Mouse (Mus musculus) spleen, postnatal 4 days (tissue): ENCODE measurements around the gene Strip2.

Experiments used
- DNase-seq, 2 experiments: peaks; one replicate each; pipeline ENCODE4 v3.0.0; 2022; ENCODE audit warnings: low spot score in 2 of 2

Strip2 gene

DNA sequence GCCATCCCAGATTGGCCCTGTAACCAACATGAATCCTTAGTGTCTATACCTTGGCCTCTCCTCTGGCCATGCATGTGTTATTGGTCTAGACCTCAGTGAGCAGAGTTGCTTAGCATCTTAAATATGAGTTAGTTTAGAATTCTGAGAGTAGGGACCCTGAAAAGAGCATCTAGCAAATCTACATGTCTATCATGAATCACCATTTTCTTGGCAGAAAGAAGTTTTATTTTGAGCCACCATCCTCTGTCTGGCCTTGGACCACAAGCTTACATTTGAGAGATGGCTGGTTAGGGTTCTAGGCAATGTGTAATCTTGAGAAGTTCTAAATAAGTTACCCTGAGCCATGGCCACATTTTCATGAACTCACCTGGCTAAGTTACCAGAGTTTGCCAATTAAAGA lies 13.3 kb downstream of the Strip2 start:
- DNase-seq, result no peak

DNA sequence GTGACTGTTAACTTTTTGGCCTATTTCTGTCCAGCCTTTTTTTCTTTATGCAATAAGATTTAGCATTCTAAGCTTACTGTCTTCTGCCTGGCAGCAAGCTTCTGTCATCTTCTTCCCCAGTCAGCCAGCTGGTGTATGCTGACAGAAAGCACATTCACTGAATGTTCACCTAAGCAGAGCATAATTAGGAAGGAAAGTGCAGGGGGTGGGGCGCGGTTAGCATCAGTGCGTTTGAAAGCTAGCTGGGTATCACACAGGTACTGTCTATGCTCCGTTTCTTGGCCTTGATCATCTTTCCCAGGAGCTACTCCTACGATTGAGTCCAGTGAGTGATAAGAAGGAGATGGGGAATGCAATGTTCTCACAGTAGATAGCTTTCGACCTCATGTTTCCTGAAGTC lies 13.9 kb downstream of the Strip2 start:
- no peak for DNase-seq

GRCm38 (mm10) chr6:29931181-29931580 lies 14.4 kb downstream of the Strip2 start:
- no peak for DNase-seq

GRCm38 (mm10) chr6:29935741-29936140 lies 18.9 kb downstream of the Strip2 start:
- DNase-seq, result no peak

DNA sequence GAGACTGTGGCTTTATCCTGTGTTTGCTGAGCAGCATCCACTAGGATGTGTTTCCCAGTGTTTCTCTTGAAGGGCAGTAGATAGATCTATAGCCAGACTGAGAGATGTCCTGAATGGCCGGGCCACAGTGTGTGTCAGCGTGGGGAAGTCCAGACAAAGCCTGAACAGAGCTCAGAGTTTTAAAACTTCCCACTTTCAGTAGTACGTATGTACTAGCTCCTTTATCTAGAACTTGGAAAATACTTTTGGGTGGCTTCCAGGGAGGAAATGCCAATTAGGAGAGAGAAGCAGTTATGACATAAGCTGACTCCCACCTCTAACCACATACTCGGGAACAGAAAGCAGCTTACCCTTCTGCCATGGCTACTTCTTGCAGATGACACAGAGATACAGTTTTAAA lies 23.6 kb downstream of the Strip2 start:
- DNase-seq, result no peak

GRCm38 (mm10) chr6:29941036-29941435 lies 24.2 kb downstream of the Strip2 start:
- no peak for DNase-seq

GRCm38 (mm10) chr6:29944465-29944864 lies 27.7 kb downstream of the Strip2 start:
- no peak for DNase-seq

- DNase-seq, result no peak
Observed at GRCm38 (mm10) chr6:29946568-29946967, 29.8 kb downstream of the Strip2 start.

GRCm38 (mm10) chr6:29947823-29948222 lies 31.0 kb downstream of the Strip2 start:
- no peak for DNase-seq

GRCm38 (mm10) chr6:29956749-29957148 lies 39.9 kb downstream of the Strip2 start:
- no peak for DNase-seq

DNA sequence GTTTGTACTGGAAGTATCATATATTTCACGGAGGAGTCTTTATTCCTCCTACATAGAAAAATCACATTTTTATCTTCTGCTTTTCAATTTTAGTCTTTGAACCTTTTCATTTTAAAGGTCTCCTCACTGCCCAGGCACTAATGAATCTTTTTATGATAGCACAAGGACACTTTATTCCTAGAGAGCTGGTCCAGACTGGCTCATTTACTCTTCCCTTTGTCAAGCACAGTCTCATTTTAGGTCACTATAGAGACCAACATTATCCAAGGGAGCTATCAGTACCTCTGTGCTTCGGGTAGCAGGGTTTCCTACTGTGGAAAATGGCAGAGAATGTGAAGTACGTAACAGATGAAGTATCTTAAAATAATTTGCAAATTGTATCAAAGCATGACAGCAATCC lies 41.9 kb downstream of the Strip2 start:
- DNase-seq, result no peak

- DNase-seq, result no peak
Observed at GRCm38 (mm10) chr6:29961081-29961480, 44.3 kb downstream of the Strip2 start.

DNA sequence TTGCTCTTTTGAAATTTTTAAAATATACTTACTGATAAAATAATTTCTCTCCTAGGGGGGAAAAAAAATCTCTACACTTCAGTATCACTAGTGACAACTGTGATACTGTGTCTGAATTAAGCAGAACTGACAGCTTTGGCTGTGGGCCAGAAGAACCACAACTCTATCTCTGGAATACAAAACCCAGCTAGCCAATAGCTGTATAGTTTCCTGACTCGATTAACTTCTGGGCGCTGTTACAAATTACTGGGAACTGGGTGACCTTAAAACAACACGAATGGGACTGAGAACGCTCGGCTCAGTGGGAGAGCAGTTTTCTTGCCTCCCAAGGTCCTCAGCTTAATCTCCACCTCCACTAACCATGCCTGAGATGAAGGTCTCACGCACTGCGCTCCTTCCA lies 51.1 kb downstream of the Strip2 start:
- no peak for DNase-seq

DNA sequence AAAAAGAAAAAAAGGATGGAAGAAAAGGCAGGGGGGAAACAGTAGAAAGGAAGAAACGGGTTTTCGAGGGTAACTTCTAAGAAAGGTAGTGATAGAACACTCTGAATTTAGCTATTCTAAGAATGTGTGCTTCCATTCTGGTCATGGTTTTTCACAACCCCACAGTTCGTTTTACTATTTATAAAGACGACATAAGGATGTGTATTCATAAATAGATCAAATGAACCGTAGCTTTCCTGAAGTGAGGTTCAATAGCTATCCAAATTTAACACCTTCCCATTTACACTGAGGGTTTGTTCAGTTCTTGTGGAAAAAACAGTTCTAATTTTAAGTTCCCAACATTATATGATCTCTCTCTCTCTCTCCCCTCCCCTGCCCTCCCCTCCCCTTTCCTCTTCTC lies 56.5 kb downstream of the Strip2 start:
- DNase-seq, result no peak

- DNase-seq, result no peak
Observed at GRCm38 (mm10) chr6:29974836-29975235, 58.0 kb downstream of the Strip2 start.

DNA sequence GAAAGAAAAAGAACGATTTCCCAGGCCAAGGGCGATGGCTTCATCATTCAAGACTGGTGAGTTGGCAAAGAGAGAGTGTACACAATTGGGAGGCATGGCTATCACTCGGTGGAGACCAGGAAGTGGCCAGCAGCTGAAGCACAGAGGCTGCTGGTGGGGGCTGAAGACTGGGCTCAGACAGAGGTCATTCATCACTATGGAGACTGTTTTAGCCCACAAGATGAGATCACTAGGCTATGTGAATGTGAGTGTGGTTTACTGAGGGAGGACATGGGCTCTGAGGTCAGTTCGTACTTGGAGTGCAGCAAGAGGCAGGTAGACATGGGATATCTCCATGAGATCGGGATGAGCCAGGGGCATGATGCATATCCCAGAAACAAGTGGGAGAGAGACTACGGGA lies 63.6 kb downstream of the Strip2 start:
- DNase-seq, result no peak

GRCm38 (mm10) chr6:29981797-29982196 lies 65.0 kb downstream of the Strip2 start:
- DNase-seq, result no peak

GRCm38 (mm10) chr6:29985058-29985498 lies 68.3 kb downstream of the Strip2 start:
- peak; percentile 85 to 91 for DNase-seq

- no peak for DNase-seq
Observed at GRCm38 (mm10) chr6:29985504-29985903, 68.7 kb downstream of the Strip2 start.

DNA sequence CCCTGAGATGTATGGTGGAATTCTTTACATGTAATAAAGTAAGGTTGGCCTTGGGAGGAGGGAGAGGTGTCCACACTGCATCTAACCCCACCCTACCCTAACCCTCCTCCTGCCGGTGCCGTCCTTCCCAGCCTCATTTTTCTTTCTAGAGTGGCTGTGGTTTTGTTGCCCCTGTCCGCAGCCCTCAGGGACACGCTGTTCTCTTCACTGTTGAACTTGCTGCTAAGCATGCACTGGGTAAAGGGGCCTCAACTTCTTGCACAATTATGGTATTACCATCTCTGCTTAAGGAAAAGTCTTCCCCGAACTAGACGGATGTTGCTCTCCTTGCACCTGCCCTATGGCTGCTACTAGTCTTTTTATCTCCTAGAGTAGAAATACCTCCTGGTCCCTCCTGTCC lies 69.2 kb downstream of the Strip2 start:
- no peak for DNase-seq

DNA sequence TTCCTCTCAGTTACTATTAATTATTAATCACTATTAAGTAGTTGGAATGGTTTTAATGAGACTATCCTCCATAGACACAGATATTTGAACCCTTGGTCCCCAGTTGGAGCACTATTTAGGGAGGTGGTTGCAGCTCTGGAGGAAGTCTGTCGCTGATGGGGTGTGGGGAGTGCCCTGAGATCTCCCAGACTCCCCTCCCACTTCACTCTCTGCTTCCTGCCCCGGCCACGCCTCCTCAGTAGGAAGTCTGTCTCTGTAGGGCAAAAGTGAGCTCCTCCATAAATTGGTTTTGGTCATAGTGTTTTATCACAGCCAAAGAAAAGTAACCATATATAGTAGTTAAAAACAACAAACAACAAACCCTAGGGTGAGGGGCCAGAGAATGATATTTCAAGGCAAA lies 70.4 kb downstream of the Strip2 start:
- no peak for DNase-seq

GRCm38 (mm10) chr6:29998140-29998539 lies 81.3 kb downstream of the Strip2 start:
- no peak for DNase-seq

DNA sequence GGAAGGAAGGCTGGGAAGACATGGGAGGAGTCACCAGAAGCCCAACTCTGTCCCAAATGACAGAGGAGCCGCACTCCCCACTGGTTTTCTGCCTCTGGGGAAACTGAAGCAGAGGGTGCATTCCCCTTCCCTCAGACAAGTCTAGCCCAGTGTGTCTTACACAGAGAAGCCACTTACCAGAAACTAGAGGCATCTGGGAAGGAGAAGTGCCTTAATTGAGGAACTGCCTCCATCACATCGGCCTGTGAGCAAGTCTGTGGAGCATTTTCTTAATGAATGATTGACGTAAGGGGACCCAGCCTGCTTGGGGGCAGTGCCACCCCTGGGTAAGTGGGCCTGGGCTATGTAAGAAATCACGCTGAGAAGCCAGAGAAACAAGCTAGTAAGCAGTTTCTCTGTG lies 82.0 kb downstream of the Strip2 start:
- DNase-seq, result no peak

DNA sequence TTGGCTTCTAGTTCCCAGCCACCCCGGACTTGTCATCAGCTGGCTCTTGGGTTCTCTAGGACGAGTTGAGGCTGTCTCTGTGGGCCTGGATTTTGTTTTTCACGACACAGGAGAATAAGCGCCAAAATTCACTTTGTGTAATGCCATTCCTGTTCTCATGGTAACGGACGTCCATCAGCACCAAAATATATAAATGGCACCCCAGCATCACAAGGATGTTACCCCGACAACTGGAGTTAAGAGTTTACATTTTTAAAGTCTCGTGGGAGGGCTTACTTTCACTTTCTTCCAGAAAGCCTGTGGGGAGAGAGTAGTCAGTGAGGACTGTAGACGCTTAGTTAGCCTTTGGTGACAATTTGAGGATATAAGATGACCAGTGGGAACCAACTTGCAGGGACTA lies 85.8 kb downstream of the Strip2 start:
- no peak for DNase-seq

GRCm38 (mm10) chr6:30005851-30006250 lies 89.0 kb downstream of the Strip2 start:
- no peak for DNase-seq
